Mouse (Mus musculus) activated CD4-positive, CD25-positive, alpha-beta regulatory T cell, adult 4 months (primary cell): ENCODE measurements around the gene Gm17657. TPM values are rescaled to one million over a fixed set of nuclear protein-coding genes. Genes with fewer than 3 reads are reported as not detected.
"Not testable (repeated sequence)": the region's sequence is repeated elsewhere in the genome, so short reads cannot be mapped to it uniquely, and the experiment has no call there.

Experiments
- ATAC-seq: one replicate; pipeline ENCODE4 v1.8.0; 2017
- polyA plus RNA-seq, 2 experiments: library from polyadenylated mRNA; unstranded; fragments of 100-300 nt; shearing (Covaris generic); gene quantifications; one replicate each; pipeline ENCODE4 v1.2.1; 2017

Gene Gm17657
- polyA plus RNA-seq, 2 experiments from 2014 or later: 0.29 TPM; not detected in 1

GRCm38 (mm10) chr17:29500802-29501469 lies 48.5 kb downstream of the Gm17657 start:
- ATAC-seq: peak; percentile 66

- ATAC-seq: no peak
Observed at GRCm38 (mm10) chr17:29500243-29500740, 49.1 kb downstream of the Gm17657 start.

- no peak for ATAC-seq
Observed at GRCm38 (mm10) chr17:29499511-29499910, 49.9 kb downstream of the Gm17657 start.

GRCm38 (mm10) chr17:29498952-29499351 lies 50.5 kb downstream of the Gm17657 start:
- not testable (repeated sequence) for ATAC-seq

GRCm38 (mm10) chr17:29498028-29498427 lies 51.4 kb downstream of the Gm17657 start:
- no peak for ATAC-seq

- not testable (repeated sequence) for ATAC-seq
Observed at GRCm38 (mm10) chr17:29497481-29497880, 52.0 kb downstream of the Gm17657 start.

- no peak for ATAC-seq
Observed at GRCm38 (mm10) chr17:29497071-29497354, 52.4 kb downstream of the Gm17657 start.

- ATAC-seq: no peak
Observed at GRCm38 (mm10) chr17:29496211-29497070, 53.0 kb downstream of the Gm17657 start.

GRCm38 (mm10) chr17:29494732-29495076 lies 54.7 kb downstream of the Gm17657 start:
- ATAC-seq: no peak

- peak; percentile 45 for ATAC-seq
Observed at GRCm38 (mm10) chr17:29494062-29494731, 55.2 kb downstream of the Gm17657 start.

GRCm38 (mm10) chr17:29493461-29493980 lies 55.9 kb downstream of the Gm17657 start:
- ATAC-seq: no peak

- ATAC-seq: peak; percentile 15
Observed at GRCm38 (mm10) chr17:29492269-29493191, 56.9 kb downstream of the Gm17657 start.

- no peak for ATAC-seq
Observed at GRCm38 (mm10) chr17:29491591-29492268, 57.7 kb downstream of the Gm17657 start.

GRCm38 (mm10) chr17:29490713-29491581 lies 58.5 kb downstream of the Gm17657 start, which contains the start of gene Pim1:
TSS of gene Pim1 (plus strand) at chr17:29490753.
- ATAC-seq: peak; percentile 13

- ATAC-seq: peak; percentile 40
Observed at GRCm38 (mm10) chr17:29489971-29490712, 59.3 kb downstream of the Gm17657 start.

GRCm38 (mm10) chr17:29488978-29489970 lies 60.2 kb downstream of the Gm17657 start:
- no peak for ATAC-seq

- no peak for ATAC-seq
Observed at GRCm38 (mm10) chr17:29488257-29488977, 61.0 kb downstream of the Gm17657 start.
